Mouse (Mus musculus) kidney, adult 9 months (tissue): Measurements from ENCODE around the gene Trp73.
A peak's percentile ranks its signal among the peaks of the same experiment; 100 is the strongest.

Experiments used
- DNase-seq: peaks from one replicate; pipeline ENCODE4 v3.0.0; 2022

Trp73 gene

GRCm38 (mm10) chr4:154099361-154099760 lies 40.6 kb downstream of the Trp73 start:
- DNase-seq = no peak

- DNase-seq = no peak
These were observed 43.9 kb downstream of the Trp73 start for GRCm38 (mm10) chr4:154096111-154096510.

GRCm38 (mm10) chr4:154093210-154093609 lies 46.8 kb downstream of the Trp73 start:
- peak; percentile 51 for DNase-seq

- DNase-seq = no peak
These were observed 48.7 kb downstream of the Trp73 start for GRCm38 (mm10) chr4:154091356-154091755.

GRCm38 (mm10) chr4:154089205-154089604 lies 50.8 kb downstream of the Trp73 start:
- DNase-seq = no peak

- no peak for DNase-seq
These were observed 53.6 kb downstream of the Trp73 start for GRCm38 (mm10) chr4:154086436-154086835.

GRCm38 (mm10) chr4:154085856-154086255 lies 54.2 kb downstream of the Trp73 start:
- no peak for DNase-seq

GRCm38 (mm10) chr4:154081974-154082373 lies 58.0 kb downstream of the Trp73 start:
- no peak for DNase-seq

- DNase-seq = peak; percentile 85
These were observed 59.0 kb downstream of the Trp73 start for GRCm38 (mm10) chr4:154081021-154081420.

GRCm38 (mm10) chr4:154080211-154080610 lies 59.8 kb downstream of the Trp73 start:
- DNase-seq = no peak

GRCm38 (mm10) chr4:154071941-154072340 lies 68.1 kb downstream of the Trp73 start:
- no peak for DNase-seq

GRCm38 (mm10) chr4:154071521-154071920 lies 68.5 kb downstream of the Trp73 start:
- no peak for DNase-seq

- peak; percentile 44 for DNase-seq
These were observed 69.1 kb downstream of the Trp73 start for GRCm38 (mm10) chr4:154070896-154071295.

GRCm38 (mm10) chr4:154064827-154065773 lies 74.9 kb downstream of the Trp73 start:
- DNase-seq = peak; percentile 48

- DNase-seq = no peak
These were observed 82.3 kb downstream of the Trp73 start for GRCm38 (mm10) chr4:154057696-154058095.

GRCm38 (mm10) chr4:154056661-154057060 lies 83.3 kb downstream of the Trp73 start:
- no peak for DNase-seq

- DNase-seq = no peak
These were observed 84.0 kb downstream of the Trp73 start for GRCm38 (mm10) chr4:154056046-154056445.

- DNase-seq = no peak
These were observed 84.5 kb downstream of the Trp73 start for GRCm38 (mm10) chr4:154055482-154055881.

GRCm38 (mm10) chr4:154053065-154053464 lies 86.9 kb downstream of the Trp73 start:
- DNase-seq = no peak

- no peak for DNase-seq
These were observed 88.6 kb downstream of the Trp73 start for GRCm38 (mm10) chr4:154051401-154051800.

GRCm38 (mm10) chr4:154045837-154046236 lies 94.2 kb downstream of the Trp73 start:
- DNase-seq = no peak

- no peak for DNase-seq
These were observed 97.4 kb downstream of the Trp73 start, which contains the start of gene Ccdc27 for GRCm38 (mm10) chr4:154042577-154042976. Gene Ccdc27 (minus strand): TSS chr4:154042677.

GRCm38 (mm10) chr4:154037123-154037522 lies 102.9 kb downstream of the Trp73 start:
- DNase-seq = no peak

- DNase-seq = no peak
These were observed 111.4 kb downstream of the Trp73 start for GRCm38 (mm10) chr4:154028646-154029045.

- DNase-seq = no peak
These were observed 111.9 kb downstream of the Trp73 start for GRCm38 (mm10) chr4:154028066-154028465.
